Mouse (Mus musculus) stomach, adult 2 months (tissue): Measurements from ENCODE around the gene Rhob. TPM values are rescaled to one million over a fixed set of nuclear protein-coding genes. Genes with fewer than 3 reads are reported as not detected.

Source experiments
- polyA plus RNA-seq: library from polyadenylated mRNA; depleted of rRNA; stranded (reverse); fragments of >200 nt; gene quantifications from 2 replicates; pipeline ENCODE4 v1.2.3, GENCODE M21; 2012; rRNA removed

Gene Rhob
- 71.4 and 110 TPM in 2 replicates for polyA plus RNA-seq

DNA sequence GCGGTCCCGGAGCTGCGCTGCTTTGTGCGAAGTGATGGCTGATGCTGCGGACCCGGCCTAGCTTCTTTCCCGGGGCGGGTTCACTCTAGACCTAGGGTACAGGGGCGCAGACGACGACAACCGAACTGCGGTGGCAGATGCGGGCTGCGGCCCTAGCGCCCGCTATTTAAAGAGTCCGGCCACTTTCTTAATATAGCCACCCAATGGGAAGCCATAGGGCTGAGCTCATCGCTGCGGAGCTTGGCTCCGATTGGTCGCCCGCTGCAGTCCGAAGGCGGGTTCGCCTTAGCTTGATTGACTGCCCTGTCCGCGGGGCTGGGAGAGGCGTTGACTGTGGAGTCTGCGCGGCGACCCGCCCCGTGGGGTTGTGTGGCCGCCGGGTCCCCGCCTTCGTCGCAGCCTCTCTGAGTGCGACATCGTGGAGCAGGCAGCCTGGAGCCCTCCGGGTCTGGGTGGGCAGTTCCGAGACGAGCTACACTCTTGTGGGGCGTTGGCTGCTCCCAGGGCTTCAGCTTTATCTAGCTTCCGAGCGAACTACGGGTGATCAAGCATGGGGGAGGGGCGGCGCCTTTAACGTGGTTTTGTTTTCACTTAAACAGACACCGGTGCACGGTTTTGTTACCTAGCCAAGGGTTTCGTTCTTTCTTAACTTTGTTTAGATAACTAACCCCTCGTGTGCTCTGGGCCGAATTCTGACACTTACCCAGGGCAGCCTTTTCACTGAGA is at the start of gene Rhob:
Rhob (minus strand) TSS at position 139 of the 726 bp plus-strand sequence.

Other genes with a start within 250 kb of the Rhob start
- not detected in 2 replicates for gene Gdf7, start 198.1 kb downstream of the Rhob start, polyA plus RNA-seq
- gene Hs1bp3, start 186.6 kb downstream of the Rhob start, polyA plus RNA-seq = 11.4 and 12.3 TPM in 2 replicates
- 0.08 TPM in 1 of 2 replicates, not detected in the other for gene Slc7a15, start 99.1 kb upstream of the Rhob start, polyA plus RNA-seq
- 9.9 and 12.4 TPM in 2 replicates for gene Pum2, start 174.1 kb upstream of the Rhob start, polyA plus RNA-seq